29 mouse cellular contexts compared by ENCODE assay signal in genomic region chr12:25559601-25560000, GRCm38 (mm10).
DNase-seq lines count a peak whose midpoint lies in the region; ATAC-seq and TF ChIP-seq lines count a peak whose summit lies in the region.
"Had no signal": no experiment of that assay in that cellular context is flagged by ENCODE, and none has a peak within 500 bp of the region (broad histone marks: within the 10 kb centered on the region; RNA-seq: fewer than 3 reads in every experiment).

No protein-coding gene starts in this region.

- no peaks in the 10 kb centered on the region for H3K4me1 ChIP-seq in hindbrain, postnatal 0 days (ENCODE audit: insufficient read depth, low read length)
- H3K4me1 ChIP-seq in hindbrain, embryonic 14.5 days (replicated peaks; ENCODE audit: control insufficient read depth, insufficient read depth, low read length) = no peaks in the 10 kb centered on the region
- H3K4me1 ChIP-seq in midbrain, embryonic 14.5 days (ENCODE audit: control insufficient read depth, insufficient read depth, low read length) = no peaks in the 10 kb centered on the region
- H3K4me1 ChIP-seq in midbrain, postnatal 0 days (ENCODE audit: insufficient read depth, low read length) = no peaks in the 10 kb centered on the region
- H3K4me1 ChIP-seq: embryonic facial prominence, embryonic 10.5 days; embryonic facial prominence, embryonic 12.5 days; forebrain, embryonic 10.5 days; forebrain, embryonic 12.5 days had no signal

- H3K4me3 ChIP-seq in hindbrain, postnatal 0 days (ENCODE audit: low read length) = no peak overlapping the region
- no peak overlapping the region for H3K4me3 ChIP-seq in hindbrain, embryonic 14.5 days (replicated peaks; ENCODE audit: low read length)
- H3K4me3 ChIP-seq in midbrain, embryonic 14.5 days (replicated peaks; ENCODE audit: low read depth, low read length) = no peak overlapping the region
- H3K4me3 ChIP-seq in midbrain, postnatal 0 days (ENCODE audit: low read depth, low read length) = no peak overlapping the region
- H3K4me3 ChIP-seq: embryonic facial prominence, embryonic 10.5 days; embryonic facial prominence, embryonic 12.5 days; forebrain, embryonic 10.5 days; forebrain, embryonic 12.5 days had no signal

- DNase-seq in hindbrain, postnatal 0 days (ENCODE audit: low spot score) = peak; percentile 11
- DNase-seq in hindbrain, embryonic 14.5 days (ENCODE audit: low spot score) = no peak
- peak; percentile 5 for DNase-seq in midbrain, embryonic 14.5 days
- no peak for DNase-seq in midbrain, postnatal 0 days (ENCODE audit: low spot score)
- DNase-seq in retina, embryonic 14.5 days (ENCODE audit: low spot score) = peak; percentile 47
- DNase-seq in retina, postnatal 7 days (ENCODE audit: low read depth, low spot score) = peak; percentile 71
- no peak for DNase-seq in lung, adult 18-20 months
- DNase-seq in heart, adult 9 months (ENCODE audit: low spot score in 2 of 2) = no peak
- DNase-seq: adrenal gland, adult 8-10 months; adrenal gland, postnatal 14 days; adrenal gland, postnatal 36 days; B cell, adult 2 months; cerebellum, adult 11 months; cerebellum, adult 18-20 months; cerebellum, adult 8-10 months; cerebellum, adult 9-11 months; cerebellum, postnatal 14 days; cerebellum, postnatal 36 days had no signal

- TF ChIP-seq CTCF in hindbrain, postnatal 0 days (IDR thresholded peaks at IDR 0.05; ENCODE audit: low read depth) = no peak
- no peak for TF ChIP-seq CTCF in midbrain, postnatal 0 days (IDR thresholded peaks at IDR 0.05)

- no peak for ATAC-seq in hindbrain, postnatal 0 days
- ATAC-seq in hindbrain, embryonic 14.5 days (ENCODE audit: low FRiP score) = no peak
- no peak for ATAC-seq in midbrain, embryonic 14.5 days (ENCODE audit: low FRiP score, low TSS enrichment)
- ATAC-seq in midbrain, postnatal 0 days (ENCODE audit: low FRiP score) = no peak
- ATAC-seq: activated CD4-positive, CD25-positive, alpha-beta regulatory T cell, adult 4 months; CD4-positive, CD25-positive, alpha-beta regulatory T cell, adult 4 months; forebrain, embryonic 14.5 days; forebrain, embryonic 16.5 days; Patski had no signal

- H3K9me3 ChIP-seq in hindbrain, postnatal 0 days (ENCODE audit: low read length) = no peaks in the 10 kb centered on the region
- H3K9me3 ChIP-seq in hindbrain, embryonic 14.5 days (ENCODE audit: control insufficient read depth, low read length) = no peaks in the 10 kb centered on the region
- H3K9me3 ChIP-seq in midbrain, embryonic 14.5 days (ENCODE audit: control insufficient read depth, low read length) = no peaks in the 10 kb centered on the region
- H3K9me3 ChIP-seq in midbrain, postnatal 0 days (ENCODE audit: low read length) = no peaks in the 10 kb centered on the region
- H3K9me3 ChIP-seq: embryonic facial prominence, embryonic 10.5 days; embryonic facial prominence, embryonic 12.5 days; forebrain, embryonic 10.5 days; forebrain, embryonic 12.5 days had no signal

- no peaks in the 10 kb centered on the region for H3K27me3 ChIP-seq in hindbrain, postnatal 0 days (ENCODE audit: insufficient read depth, low read length)
- H3K27me3 ChIP-seq in hindbrain, embryonic 14.5 days (ENCODE audit: control insufficient read depth, insufficient read depth, low read length) = no peaks in the 10 kb centered on the region
- H3K27me3 ChIP-seq in midbrain, embryonic 14.5 days (ENCODE audit: control insufficient read depth, insufficient read depth, low read length) = no peaks in the 10 kb centered on the region
- H3K27me3 ChIP-seq in midbrain, postnatal 0 days (ENCODE audit: insufficient read depth, low read length) = no peaks in the 10 kb centered on the region
- H3K27me3 ChIP-seq: CH12.LX; embryonic facial prominence, embryonic 12.5 days; forebrain, embryonic 12.5 days had no signal

- no peaks in the 10 kb centered on the region for H3K36me3 ChIP-seq in hindbrain, postnatal 0 days (ENCODE audit: insufficient read depth, low read length)
- no peaks in the 10 kb centered on the region for H3K36me3 ChIP-seq in hindbrain, embryonic 14.5 days (replicated peaks; ENCODE audit: control insufficient read depth, insufficient read depth)
- no peaks in the 10 kb centered on the region for H3K36me3 ChIP-seq in midbrain, embryonic 14.5 days (ENCODE audit: control insufficient read depth, insufficient read depth, low read length)
- H3K36me3 ChIP-seq in midbrain, postnatal 0 days (ENCODE audit: insufficient read depth, low read length) = no peaks in the 10 kb centered on the region
- H3K36me3 ChIP-seq: embryonic facial prominence, embryonic 10.5 days; embryonic facial prominence, embryonic 12.5 days; forebrain, embryonic 10.5 days; forebrain, embryonic 12.5 days; G1E had no signal

- no peak overlapping the region for H3K27ac ChIP-seq in hindbrain, postnatal 0 days
- no peak overlapping the region for H3K27ac ChIP-seq in hindbrain, embryonic 14.5 days
- no peak overlapping the region for H3K27ac ChIP-seq in midbrain, embryonic 14.5 days (replicated peaks; ENCODE audit: low read depth, low read length)
- H3K27ac ChIP-seq in midbrain, postnatal 0 days (ENCODE audit: low read depth, low read length) = no peak overlapping the region
- H3K27ac ChIP-seq: embryonic facial prominence, embryonic 10.5 days; embryonic facial prominence, embryonic 12.5 days; forebrain, embryonic 10.5 days; forebrain, embryonic 12.5 days had no signal

- H3K9ac ChIP-seq in hindbrain, postnatal 0 days (replicated peaks; ENCODE audit: low read length) = no peak overlapping the region
- no peak overlapping the region for H3K9ac ChIP-seq in hindbrain, embryonic 14.5 days
- no peak overlapping the region for H3K9ac ChIP-seq in midbrain, embryonic 14.5 days (replicated peaks; ENCODE audit: low read length)
- no peak overlapping the region for H3K9ac ChIP-seq in midbrain, postnatal 0 days (replicated peaks; ENCODE audit: low read length, poor library complexity, severe bottlenecking)
- H3K9ac ChIP-seq: embryonic facial prominence, embryonic 12.5 days; forebrain, embryonic 12.5 days had no signal

- H3K4me2 ChIP-seq in hindbrain, postnatal 0 days (ENCODE audit: low read depth, low read length) = no peak overlapping the region
- H3K4me2 ChIP-seq in hindbrain, embryonic 14.5 days (replicated peaks) = no peak overlapping the region
- H3K4me2 ChIP-seq in midbrain, embryonic 14.5 days (ENCODE audit: low read length) = no peak overlapping the region
- no peak overlapping the region for H3K4me2 ChIP-seq in midbrain, postnatal 0 days (ENCODE audit: low read depth, low read length, poor library complexity, severe bottlenecking)
- H3K4me2 ChIP-seq: embryonic facial prominence, embryonic 12.5 days; forebrain, embryonic 12.5 days had no signal

Comparison
In these comparisons a context has a peak if more than half of its experiments do, and no peak if none do; other contexts are left out.
1. DNase-seq: peak in hindbrain, postnatal 0 days (single experiment), midbrain, embryonic 14.5 days (single experiment), retina, embryonic 14.5 days (single experiment) and retina, postnatal 7 days (single experiment); none in hindbrain, embryonic 14.5 days (single experiment), midbrain, postnatal 0 days (single experiment), lung, adult 18-20 months (0 of 2) and heart, adult 9 months (0 of 2).